Mouse (Mus musculus) kidney, postnatal 25 days (tissue): ENCODE results near the gene Trim33.

Experiments
- DNase-seq, 2 experiments: peaks; one replicate each; pipeline ENCODE4 v3.0.0; 2021; ENCODE audit warnings: mixed read lengths in 2 of 2

Trim33 gene

GRCm38 (mm10) chr3:103401342-103402098 is 122.4 kb downstream of the Trim33 start:
- no peak for DNase-seq

GRCm38 (mm10) chr3:103402212-103402611 is 123.1 kb downstream of the Trim33 start:
- DNase-seq, result no peak

GRCm38 (mm10) chr3:103405135-103405534 is 126.0 kb downstream of the Trim33 start:
- DNase-seq, result no peak

GRCm38 (mm10) chr3:103405871-103406765 is 127.0 kb downstream of the Trim33 start:
- no peak for DNase-seq
